Mouse (Mus musculus): ENCODE results near the gene Iqsec1.

- no peak for TF ChIP-seq GATA1 (IDR thresholded peaks at IDR 0.05; ENCODE audit: borderline replicate concordance, low read length)
- TF ChIP-seq FLI1 (IDR thresholded peaks at IDR 0.05; ENCODE audit: low read length), result no peak
Measured at GRCm38 (mm10) chr6:90719402-90719801, 269.1 kb downstream of the Iqsec1 start.

Measured in megakaryocyte, embryonic 14.5 days (primary cell).